Mouse (Mus musculus) forebrain, postnatal 0 days (tissue): ENCODE measurements around the gene Tmcc3. TPM values are rescaled to one million over a fixed set of nuclear protein-coding genes. Genes with fewer than 3 reads are reported as not detected.
A peak's percentile ranks its signal among the peaks of the same experiment; 100 is the strongest.

Experiments
- ATAC-seq: fragments of 200-750 bp; cut with Nextera tagmentation; 2 replicates; pipeline ENCODE4 v1.8.0; 2017; ENCODE audit warnings: mild to moderate bottlenecking, moderate library complexity
- DNase-seq: peaks from one replicate; pipeline ENCODE4 v3.0.0-alpha.2; 2015
- H3K27ac ChIP-seq: fragments of 300-500 bp; sonication (generic); 2 replicates; pipeline ENCODE4 v1.5.1; 2014; ENCODE audit warnings: low read depth, mild to moderate bottlenecking, antibody characterized with exemption, low read length, moderate library complexity, mixed read lengths
- H3K27me3 ChIP-seq: fragments of 300-500 bp; sonication (generic); 2 replicates; pipeline ENCODE4 v1.6.1; 2014; ENCODE audit warnings: mild to moderate bottlenecking, low read length, mixed read lengths; ENCODE audit not compliant: insufficient read depth
- H3K36me3 ChIP-seq: fragments of 300-500 bp; sonication (generic); 2 replicates; pipeline ENCODE4 v1.6.1; 2014; ENCODE audit warnings: mild to moderate bottlenecking, moderate library complexity; ENCODE audit not compliant: insufficient read depth
- H3K4me1 ChIP-seq: fragments of 300-500 bp; sonication (generic); 2 replicates; pipeline ENCODE4 v1.6.1; 2014; ENCODE audit warnings: antibody characterized with exemption; ENCODE audit not compliant: insufficient read depth
- H3K4me2 ChIP-seq: fragments of 300-500 bp; sonication (generic); 2 replicates; pipeline ENCODE4 v1.6.1; 2014; ENCODE audit warnings: low read depth, mild to moderate bottlenecking, moderate library complexity
- H3K4me3 ChIP-seq: fragments of 300-500 bp; sonication (generic); 2 replicates; pipeline ENCODE4 v1.5.1; 2014; ENCODE audit warnings: low read depth, low read length, mixed read lengths
- H3K9ac ChIP-seq: fragments of 300-500 bp; sonication (generic); 2 replicates; pipeline ENCODE4 v1.6.1; 2014; ENCODE audit warnings: mild to moderate bottlenecking
- H3K9me3 ChIP-seq: fragments of 300-500 bp; sonication (generic); 2 replicates; pipeline ENCODE4 v1.6.1; 2016; ENCODE audit warnings: low read length
- CTCF ChIP-seq: sonication (generic); IDR thresholded peaks from 2 replicates; pipeline ENCODE4 v1.5.1; 2016; ENCODE audit warnings: antibody characterized with exemption, control low read depth, low read depth
- WGBS: fragments of 180-500 bp; shearing (Covaris S2); extraction: QIAGEN DNeasy Blood & Tissue Kit; methylation state at CpG from one replicate; pipeline ENCODE4 v1.1.7; 2014; 5-methylcytosine and 5-hydroxymethylcytosine counted together
- polyA plus RNA-seq: library from polyadenylated mRNA; unstranded; fragments of >200 nt; fragmentation: Nextera tagmentation; extraction: Ambion mirVana; gene quantifications from 2 replicates; pipeline ENCODE4 v1.2.1, GENCODE M21; 2015
- total RNA-seq: library from RNA; depleted of rRNA; stranded (reverse); fragments of >200 nt; gene quantifications from 2 replicates; pipeline ENCODE4 v1.2.3, GENCODE M21; 2014

Gene Tmcc3
- total and polyA plus RNA-seq, 2 experiments from 2014 or later: 7.5 to 10.2 TPM

GRCm38 (mm10) chr10:94572772-94573171 lies 261.0 kb downstream of the Tmcc3 start:
- Histone ChIP-seq H3K4me3 (no peak overlapping the region), H3K27ac (no peak overlapping the region), H3K27me3 (no peaks in the 10 kb centered on the region), H3K9ac (no peak overlapping the region), H3K4me2 (no peak overlapping the region), H3K9me3 (no peaks in the 10 kb centered on the region), H3K4me1 (no peaks in the 10 kb centered on the region), H3K36me3 (no peaks in the 10 kb centered on the region)
- no peak for DNase-seq
- ATAC-seq: peak; percentile 18; the same call in 1 of the 2 replicates
- no peak for TF ChIP-seq CTCF
- WGBS: 58% methylated on average over 12 of the region's 12 CpGs

GRCm38 (mm10) chr10:94574451-94575333 lies 262.9 kb downstream of the Tmcc3 start:
- TF ChIP-seq CTCF: no peak
- Histone ChIP-seq H3K27ac (no peak overlapping the region), H3K36me3 (no peaks in the 10 kb centered on the region), H3K4me3 (no peak overlapping the region), H3K4me1 (no peaks in the 10 kb centered on the region), H3K9me3 (no peaks in the 10 kb centered on the region), H3K4me2 (no peak overlapping the region), H3K9ac (no peak overlapping the region), H3K27me3 (no peaks in the 10 kb centered on the region)
- ATAC-seq (no peak), DNase-seq (no peak)
- 85% methylated on average over 13 of the region's 13 CpGs for WGBS

DNA sequence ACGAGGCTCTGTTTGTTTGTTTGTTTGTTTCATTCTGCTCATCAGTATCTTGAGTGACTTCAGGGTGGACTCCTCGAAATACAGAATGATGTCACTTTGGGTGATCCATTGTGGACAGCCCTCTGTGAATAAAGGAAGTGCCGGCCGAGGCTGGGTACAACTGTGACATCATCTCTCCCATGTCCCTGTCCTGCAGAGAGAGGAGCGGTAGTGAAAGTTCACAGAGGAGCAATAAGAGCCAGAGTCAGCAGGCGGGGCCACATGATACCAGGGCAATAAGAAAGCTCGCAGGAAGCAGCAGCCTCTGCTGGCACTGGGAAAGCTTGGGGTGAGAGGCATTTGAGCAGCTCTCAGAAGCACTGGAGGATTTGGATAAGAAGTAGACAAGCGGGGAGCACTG lies 264.2 kb downstream of the Tmcc3 start:
- no peaks in the 10 kb centered on the region for H3K4me1 ChIP-seq
- TF ChIP-seq CTCF: no peak
- DNase-seq (no peak), ATAC-seq (no peak)
- H3K9ac ChIP-seq: no peak overlapping the region
- no peaks in the 10 kb centered on the region for H3K36me3 ChIP-seq
- H3K27ac ChIP-seq: no peak overlapping the region
- H3K4me2 ChIP-seq: no peak overlapping the region
- 53% methylated on average over 8 of the region's 8 CpGs for WGBS
- no peaks in the 10 kb centered on the region for H3K27me3 ChIP-seq
- H3K9me3 ChIP-seq: no peaks in the 10 kb centered on the region
- H3K4me3 ChIP-seq: no peak overlapping the region

GRCm38 (mm10) chr10:94578870-94579269 lies 267.1 kb downstream of the Tmcc3 start:
- TF ChIP-seq CTCF: no peak
- Histone ChIP-seq H3K27me3 (no peaks in the 10 kb centered on the region), H3K9ac (no peak overlapping the region), H3K4me2 (no peak overlapping the region), H3K36me3 (no peaks in the 10 kb centered on the region), H3K27ac (no peak overlapping the region), H3K4me3 (no peak overlapping the region), H3K9me3 (no peaks in the 10 kb centered on the region), H3K4me1 (no peaks in the 10 kb centered on the region)
- DNase-seq: no peak
- no peak for ATAC-seq
- 83% methylated on average over 15 of the region's 15 CpGs for WGBS

GRCm38 (mm10) chr10:94581384-94581783 lies 269.6 kb downstream of the Tmcc3 start:
- Histone ChIP-seq H3K36me3 (no peaks in the 10 kb centered on the region), H3K9ac (no peak overlapping the region), H3K4me1 (peaks cover 5% of the 10 kb centered on the region), H3K9me3 (no peaks in the 10 kb centered on the region), H3K4me3 (no peak overlapping the region), H3K27me3 (no peaks in the 10 kb centered on the region), H3K4me2 (no peak overlapping the region), H3K27ac (no peak overlapping the region)
- ATAC-seq (no peak), DNase-seq (no peak)
- no peak for TF ChIP-seq CTCF
- 96% methylated on average over 3 of the region's 3 CpGs for WGBS

DNA sequence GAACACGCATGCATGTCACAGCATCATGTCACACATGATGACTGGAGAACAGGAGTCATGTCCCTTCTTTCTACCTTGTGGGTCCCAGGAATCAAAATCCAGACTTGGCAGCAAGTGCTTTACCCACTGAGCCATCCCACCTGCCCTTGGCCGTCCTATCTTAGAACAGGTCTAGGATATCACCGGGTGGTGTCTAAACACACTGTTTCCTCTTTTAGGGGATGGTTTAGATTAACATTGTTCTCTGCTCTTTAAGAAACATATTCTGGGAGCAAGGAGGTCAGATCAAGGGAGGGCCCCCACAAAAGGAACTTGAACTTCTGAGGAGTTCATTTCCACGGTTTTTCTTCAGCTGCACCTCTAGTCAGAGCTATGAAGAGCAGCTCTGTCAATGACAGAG lies 272.0 kb downstream of the Tmcc3 start:
- 70% methylated on average over 4 of the region's 4 CpGs for WGBS
- ATAC-seq (no peak), DNase-seq (no peak)
- Histone ChIP-seq H3K9ac (no peak overlapping the region), H3K4me3 (no peak overlapping the region), H3K9me3 (no peaks in the 10 kb centered on the region), H3K4me2 (no peak overlapping the region), H3K27ac (no peak overlapping the region), H3K27me3 (no peaks in the 10 kb centered on the region), H3K36me3 (no peaks in the 10 kb centered on the region), H3K4me1 (peaks cover 5% of the 10 kb centered on the region)
- TF ChIP-seq CTCF: no peak

GRCm38 (mm10) chr10:94584851-94585359 lies 273.2 kb downstream of the Tmcc3 start:
- Histone ChIP-seq H3K36me3 (no peaks in the 10 kb centered on the region), H3K27me3 (no peaks in the 10 kb centered on the region), H3K4me3 (no peak overlapping the region; the same call in 1 of the 2 replicates), H3K9ac (no peak overlapping the region), H3K27ac (peak overlapping the region; percentile 74), H3K9me3 (no peaks in the 10 kb centered on the region), H3K4me1 (peaks cover 5% of the 10 kb centered on the region), H3K4me2 (peak overlapping the region; percentile 38)
- DNase-seq: peak; percentile 74
- ATAC-seq: peak; percentile 88
- no peak for TF ChIP-seq CTCF
- WGBS: 9% methylated on average over 17 of the region's 17 CpGs
